8 mouse cellular contexts compared by ENCODE assay signal in genomic region chr13:46517211-46517685, GRCm38 (mm10). TPM values are rescaled to one million over a fixed set of nuclear protein-coding genes. Genes with fewer than 3 reads are reported as not detected.
DNase-seq lines count a peak whose midpoint lies in the region; ATAC-seq and TF ChIP-seq lines count a peak whose summit lies in the region.

No protein-coding gene starts in this region.

- no peak overlapping the region for H3K9ac ChIP-seq in hindbrain, embryonic 15.5 days
- H3K9ac ChIP-seq in hindbrain, embryonic 14.5 days: no peak overlapping the region

- H3K27me3 ChIP-seq in hindbrain, embryonic 15.5 days: no peaks in the 10 kb centered on the region
- no peaks in the 10 kb centered on the region for H3K27me3 ChIP-seq in hindbrain, embryonic 14.5 days (ENCODE audit: control insufficient read depth, insufficient read depth, low read length)

- ATAC-seq in hindbrain, embryonic 15.5 days (ENCODE audit: low FRiP score, low read depth): peak; percentile 48; the same call in 1 of the 2 replicates
- no peak for ATAC-seq in hindbrain, embryonic 14.5 days (ENCODE audit: low FRiP score)

- no peak for TF ChIP-seq POLR2A in lung, adult 2 months (IDR thresholded peaks at IDR 0.05; ENCODE audit: borderline replicate concordance, extremely low read depth, low read depth, low read length)

- H3K9me3 ChIP-seq in hindbrain, embryonic 15.5 days: no peaks in the 10 kb centered on the region
- H3K9me3 ChIP-seq in hindbrain, embryonic 14.5 days (ENCODE audit: control insufficient read depth, low read length): 0 out of 2 replicates have a peak, but pooled peaks cover 2% of the 10 kb centered on the region

- H3K4me3 ChIP-seq in hindbrain, embryonic 15.5 days: no peak overlapping the region
- no peak overlapping the region for H3K4me3 ChIP-seq in hindbrain, embryonic 14.5 days (replicated peaks; ENCODE audit: low read length)
- H3K4me3 ChIP-seq in lung, adult 2 months (replicated peaks; ENCODE audit: extremely low read depth, low read depth, low read length): no peak overlapping the region

- 43% methylated on average over 4 of the region's 4 CpGs for WGBS in hindbrain, embryonic 15.5 days
- 47% methylated on average over 4 of the region's 4 CpGs for WGBS in hindbrain, embryonic 14.5 days
- WGBS in lung, adult 2 months: 42% methylated on average over 4 of the region's 4 CpGs

- no peaks in the 10 kb centered on the region for H3K36me3 ChIP-seq in hindbrain, embryonic 15.5 days
- H3K36me3 ChIP-seq in hindbrain, embryonic 14.5 days (replicated peaks; ENCODE audit: control insufficient read depth, insufficient read depth): no peaks in the 10 kb centered on the region

- H3K4me1 ChIP-seq in hindbrain, embryonic 15.5 days (replicated peaks): no peaks in the 10 kb centered on the region
- H3K4me1 ChIP-seq in hindbrain, embryonic 14.5 days (replicated peaks; ENCODE audit: control insufficient read depth, insufficient read depth, low read length): no peaks in the 10 kb centered on the region
- H3K4me1 ChIP-seq in lung, adult 2 months (ENCODE audit: control insufficient read depth, insufficient read depth, low read length): no peaks in the 10 kb centered on the region; the same call in 1 of the 2 replicates

- no peak overlapping the region for H3K4me2 ChIP-seq in hindbrain, embryonic 15.5 days
- H3K4me2 ChIP-seq in hindbrain, embryonic 14.5 days (replicated peaks): no peak overlapping the region

- DNase-seq in hindbrain, embryonic 14.5 days (ENCODE audit: low spot score): no peak
- DNase-seq in frontal cortex, postnatal 14 days (ENCODE audit: low spot score in 2 of 2): peak; percentile 60 to 71
- DNase-seq in layer of hippocampus, adult 18-20 months (ENCODE audit: low spot score in 2 of 2): peak; percentile 85 to 93
- peak; percentile 76 for DNase-seq in right cerebral cortex, postnatal 14 days
- no peak for DNase-seq in B cell, adult 2 months
- DNase-seq in kidney, adult 9 months: no peak
- no peak for DNase-seq in lung, adult 2 months

- no peak for TF ChIP-seq CTCF in lung, adult 2 months (IDR thresholded peaks at IDR 0.05; ENCODE audit: insufficient read depth, low read length)

- no peak overlapping the region for H3K27ac ChIP-seq in hindbrain, embryonic 15.5 days (replicated peaks)
- H3K27ac ChIP-seq in hindbrain, embryonic 14.5 days: no peak overlapping the region

RNA-seq across cellular contexts. Expression of gene Cap2, which starts 15.6 kb away (rescaled TPM):
- polyA plus RNA-seq in hindbrain, embryonic 15.5 days (2015; fragmentation: Nextera tagmentation; extraction: Ambion mirVana): 7.2 and 9.4 TPM in 2 replicates
- polyA plus RNA-seq in hindbrain, embryonic 14.5 days (2014; fragmentation: Nextera tagmentation; extraction: Ambion mirVana): 7.3 and 8.8 TPM in 2 replicates
- 100 to 1,000 TPM; 222 to 231 TPM for total RNA-seq in layer of hippocampus, adult 18-20 months (2021)
- 9.7 and 17.8 TPM in 2 replicates for polyA plus RNA-seq in lung, adult 2 months (2012; rRNA removed)

Comparison
In these comparisons a context has a peak if more than half of its experiments do, and no peak if none do; other contexts are left out.
1. DNase-seq: peak in frontal cortex, postnatal 14 days (2 of 2), layer of hippocampus, adult 18-20 months (2 of 2) and right cerebral cortex, postnatal 14 days (single experiment); none in hindbrain, embryonic 14.5 days (single experiment), B cell, adult 2 months (0 of 2), kidney, adult 9 months (single experiment) and lung, adult 2 months (single experiment).